Mouse (Mus musculus) MN1 (cell line): ENCODE results near the gene Tbl1xr1.

Experiments used
- DNase-seq: peaks from one replicate; pipeline ENCODE4 v3.0.0-alpha.2; 2016; ENCODE audit warnings: low spot score

Tbl1xr1 gene

GRCm38 (mm10) chr3:22076561-22076935 is at the start of gene Tbl1xr1:
Gene Tbl1xr1, plus strand, starts transcription at chr3:22076652.
- peak; percentile 89 for DNase-seq

GRCm38 (mm10) chr3:22038004-22038403 is 38.4 kb upstream of the Tbl1xr1 start:
- DNase-seq: no peak

GRCm38 (mm10) chr3:22039036-22039795 is 37.2 kb upstream of the Tbl1xr1 start:
- DNase-seq: no peak

GRCm38 (mm10) chr3:22040627-22041026 is 35.8 kb upstream of the Tbl1xr1 start:
- no peak for DNase-seq

- no peak for DNase-seq
Observed at GRCm38 (mm10) chr3:22047203-22047602, 29.2 kb upstream of the Tbl1xr1 start.

GRCm38 (mm10) chr3:22056664-22057328 is 19.7 kb upstream of the Tbl1xr1 start:
- no peak for DNase-seq

- DNase-seq: no peak
Observed at GRCm38 (mm10) chr3:22058206-22058804, 18.1 kb upstream of the Tbl1xr1 start.

DNA sequence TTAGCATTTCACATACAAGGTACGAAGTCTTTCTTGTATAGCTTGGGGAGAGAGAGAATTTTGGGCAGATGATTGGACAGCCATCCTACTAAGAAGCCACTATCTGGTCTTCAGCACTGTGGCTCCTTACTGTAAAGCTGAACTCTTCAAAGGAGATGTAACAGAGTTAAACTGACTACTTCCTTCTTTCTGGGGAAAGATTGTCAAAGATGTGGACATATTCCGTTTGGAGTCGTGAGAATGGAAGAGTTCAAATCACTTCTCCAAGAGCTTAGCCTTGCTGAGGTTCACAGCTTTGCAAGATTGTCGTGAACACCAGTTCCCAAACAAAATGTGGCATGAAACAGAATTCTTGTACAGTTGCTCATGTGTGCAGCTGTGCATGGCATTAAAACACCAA is 15.3 kb upstream of the Tbl1xr1 start:
- DNase-seq: no peak

DNA sequence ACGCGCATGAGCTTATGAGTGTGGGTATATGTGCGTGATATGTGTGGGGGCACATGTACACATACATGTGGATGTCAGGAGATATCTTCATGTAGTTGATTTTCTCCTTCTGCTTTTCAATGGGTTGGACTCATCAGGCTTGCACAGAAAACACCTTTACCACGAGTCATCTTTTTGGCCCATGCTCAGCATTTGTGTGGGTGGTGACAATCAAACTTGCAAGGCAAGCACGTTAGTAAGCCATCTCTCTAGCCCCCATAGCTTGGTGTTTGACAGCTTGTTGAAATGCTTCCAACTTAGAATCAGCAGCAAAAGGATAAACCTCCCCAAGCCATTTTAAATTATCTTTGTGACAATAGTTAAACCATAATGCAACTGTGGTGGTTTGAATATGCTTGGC is 7.8 kb upstream of the Tbl1xr1 start:
- no peak for DNase-seq

DNA sequence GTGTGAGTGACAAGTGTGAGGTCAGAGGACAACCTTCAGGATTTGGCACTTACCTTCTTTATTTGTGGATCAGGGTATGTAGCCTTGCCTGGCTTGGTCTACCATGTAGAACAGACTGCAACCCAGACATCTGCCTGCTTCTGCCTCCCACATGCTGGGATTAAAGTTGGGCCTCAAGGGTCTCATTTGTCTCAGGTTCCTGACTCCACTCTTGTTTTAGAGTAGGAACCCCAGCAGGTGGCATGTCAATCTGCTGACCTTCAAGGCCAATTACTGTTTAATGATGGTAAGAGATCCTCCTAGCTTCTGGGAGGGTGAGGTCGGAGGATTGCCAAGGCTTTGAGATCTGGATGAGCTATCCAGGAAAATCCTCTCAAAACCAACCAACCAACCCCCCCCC is 2.5 kb upstream of the Tbl1xr1 start:
- DNase-seq: no peak

- peak; percentile 14 for DNase-seq
Observed at GRCm38 (mm10) chr3:22074591-22075294, 1.7 kb upstream of the Tbl1xr1 start.

DNA sequence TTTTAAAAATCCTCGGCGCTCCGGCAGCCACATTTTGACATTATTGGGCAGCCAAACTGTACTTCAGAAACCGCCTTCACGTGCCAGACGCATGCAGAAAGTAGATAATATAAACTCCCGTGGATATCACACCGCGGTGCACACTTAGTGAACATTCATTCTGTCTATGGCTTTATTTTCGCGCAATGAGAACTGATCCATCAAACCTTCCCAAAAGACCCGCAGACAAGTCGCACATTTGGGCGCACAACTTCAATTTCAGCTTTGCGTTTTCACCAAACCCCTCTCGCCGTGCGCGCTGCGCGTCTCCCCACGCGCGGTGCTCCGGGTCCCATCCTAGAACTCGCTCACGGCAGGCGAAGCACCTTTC is 950 bp upstream of the Tbl1xr1 start:
- peak; percentile 11 for DNase-seq

DNA sequence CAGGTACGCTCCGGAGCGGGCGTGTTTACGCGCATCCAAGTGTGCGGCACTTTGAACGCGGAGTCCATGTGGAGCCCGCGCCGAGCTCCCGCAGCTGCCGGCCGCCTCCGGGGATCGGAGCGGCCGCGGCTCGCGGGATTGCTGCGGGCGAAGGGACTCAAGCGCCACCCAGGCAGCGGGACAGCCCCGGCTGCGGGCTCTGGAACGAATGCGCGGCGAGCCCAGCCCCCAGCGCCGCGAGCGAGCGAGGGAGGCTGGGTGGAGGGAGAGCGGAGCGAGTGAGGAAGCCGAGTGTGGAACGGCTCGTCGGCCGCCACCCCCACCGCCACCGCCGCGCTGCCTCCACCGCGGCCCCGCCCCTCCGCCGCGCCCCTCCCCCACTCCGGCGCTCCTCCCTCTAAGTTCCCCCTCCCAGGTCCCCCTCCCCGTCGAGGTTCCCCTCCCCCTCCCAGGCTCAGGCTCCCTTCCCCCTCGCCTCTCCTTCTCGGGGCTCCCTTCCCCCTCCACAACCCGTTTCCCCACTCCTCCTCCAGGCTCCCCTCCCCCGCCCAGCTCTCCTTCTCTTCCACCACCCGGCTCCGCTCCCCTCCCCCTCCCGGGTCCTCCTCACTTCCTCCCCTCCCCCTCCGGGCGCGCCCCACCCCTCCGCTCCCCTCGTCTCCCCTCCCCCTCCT is 428 bp upstream of the Tbl1xr1 start:
- DNase-seq: peak; percentile 81

DNA sequence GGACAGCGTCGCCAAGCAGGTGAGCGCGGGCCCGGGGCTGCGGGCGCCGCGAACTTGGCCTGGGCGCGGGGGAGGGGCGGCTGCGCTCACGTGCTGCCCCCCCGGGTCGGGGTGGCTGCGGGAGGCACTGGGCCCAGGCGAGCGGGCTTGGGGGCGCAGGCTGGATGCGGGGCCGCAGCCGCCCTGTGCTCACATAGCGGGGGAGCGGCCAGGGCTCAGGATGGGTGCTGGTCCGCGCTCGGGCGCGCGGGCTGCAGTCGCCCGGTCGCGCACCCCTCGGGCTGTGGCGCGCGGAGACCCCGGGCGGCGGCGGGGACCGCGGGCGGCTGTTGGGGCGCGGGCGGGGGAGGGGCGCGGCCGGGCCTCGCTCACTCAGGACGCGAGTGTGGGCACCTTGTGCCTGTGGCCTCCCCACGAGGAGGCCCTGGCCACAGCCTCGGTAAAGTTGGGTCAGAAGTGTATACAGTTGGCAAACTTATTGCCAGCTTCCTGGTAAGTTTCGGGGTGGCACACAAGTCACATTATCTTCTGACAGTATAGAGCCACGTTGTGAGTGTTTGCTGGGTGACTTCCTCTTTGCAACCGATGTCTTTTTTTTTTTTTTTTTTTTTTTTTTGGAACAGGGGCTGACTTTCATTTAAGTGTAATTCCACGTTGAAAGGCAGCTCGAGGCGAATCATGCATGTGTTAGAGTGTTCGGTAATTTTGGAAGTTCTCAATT is 644 bp downstream of the Tbl1xr1 start:
- peak; percentile 47 for DNase-seq

GRCm38 (mm10) chr3:22077657-22078475 is 1.4 kb downstream of the Tbl1xr1 start:
- no peak for DNase-seq

DNA sequence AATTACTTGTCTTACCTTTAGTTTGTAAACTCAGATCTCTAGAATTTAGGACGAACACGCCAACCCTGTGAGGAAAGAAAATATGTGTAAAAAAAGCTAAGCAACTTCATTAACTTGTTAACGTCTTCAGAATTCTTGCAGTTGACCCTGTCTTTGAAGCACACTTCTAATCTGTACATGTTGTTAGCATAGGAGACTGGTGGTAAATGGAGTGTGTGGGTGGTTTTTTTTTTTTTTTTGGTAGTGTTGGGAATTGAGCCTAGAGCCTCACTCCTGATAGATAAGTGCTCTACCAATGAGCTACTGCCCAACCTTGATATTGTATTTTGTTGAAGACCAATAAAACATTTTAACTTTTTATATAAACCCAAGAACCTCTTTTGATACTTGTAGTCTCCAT is 2.1 kb downstream of the Tbl1xr1 start:
- no peak for DNase-seq

DNA sequence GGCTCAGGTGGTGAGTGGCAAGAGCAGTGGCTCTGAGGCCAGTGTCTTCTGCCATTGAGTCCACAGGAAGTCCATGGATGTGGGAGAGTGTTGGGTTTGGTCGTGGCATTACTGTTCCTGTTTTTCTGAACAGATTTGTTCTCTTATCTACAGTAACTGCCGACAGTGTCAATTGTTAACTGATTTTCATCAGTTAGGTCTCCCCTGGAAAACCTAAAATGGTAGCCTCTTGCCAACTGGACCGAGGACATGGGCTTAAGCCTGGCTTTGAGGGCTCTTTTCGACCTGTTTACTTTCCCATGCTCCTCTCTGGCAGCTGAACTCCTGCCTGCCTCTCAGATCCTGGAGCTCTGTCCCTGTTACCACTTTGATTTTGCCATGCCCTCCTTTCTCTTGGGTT is 5.4 kb downstream of the Tbl1xr1 start:
- no peak for DNase-seq

- no peak for DNase-seq
Observed at GRCm38 (mm10) chr3:22082823-22083222, 6.4 kb downstream of the Tbl1xr1 start.

GRCm38 (mm10) chr3:22084222-22084996 is 8.0 kb downstream of the Tbl1xr1 start:
- no peak for DNase-seq

DNA sequence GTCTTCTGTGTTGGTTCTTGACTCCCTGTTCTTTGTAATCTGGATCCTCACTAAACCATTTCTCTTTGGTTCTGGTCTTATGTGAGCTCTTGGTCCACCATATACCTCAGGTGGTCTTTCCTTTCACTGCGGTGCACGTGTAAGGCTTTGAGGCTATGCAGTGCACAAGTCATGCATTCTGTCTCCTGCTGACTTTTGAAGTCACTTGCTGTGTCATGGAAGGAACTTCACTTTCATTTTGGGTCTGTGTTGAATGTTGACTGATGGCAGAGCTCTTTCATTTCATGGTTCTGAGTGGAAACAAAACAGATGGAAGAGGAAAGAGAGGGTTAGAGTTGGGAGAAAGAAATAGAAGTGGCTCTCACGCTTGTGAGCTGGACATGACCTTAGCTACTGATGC is 13.4 kb downstream of the Tbl1xr1 start:
- DNase-seq: no peak
